Mouse (Mus musculus): ENCODE data around the gene Dnah7b.
"Not testable (repeated sequence)": the region's sequence is repeated elsewhere in the genome, so short reads cannot be mapped to it uniquely, and the experiment has no call there.

Gene Dnah7b

DNA sequence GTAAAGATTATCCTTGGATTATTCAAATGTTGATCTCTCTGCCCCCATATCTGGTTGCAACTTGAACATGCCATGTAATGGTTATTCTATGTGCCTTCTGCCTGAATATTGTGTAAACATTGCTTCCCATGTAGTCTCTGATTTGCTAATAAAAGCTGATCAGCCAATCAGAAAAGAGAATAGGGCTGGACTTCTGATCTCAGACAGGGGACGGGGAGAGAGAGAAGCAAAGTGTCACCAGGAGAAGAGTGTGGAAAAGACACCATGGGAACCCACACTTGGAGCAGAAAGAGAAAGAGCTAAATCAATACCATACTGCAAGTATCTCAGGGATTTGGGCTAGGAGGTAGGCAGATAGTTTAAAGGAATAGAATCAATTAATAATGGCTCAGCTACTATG lies at the start of gene Dnah7b:
TSS of gene Dnah7b (plus strand) at position 301 of the 400 bp plus-strand sequence.
- no peak for DNase-seq (ENCODE audit: low spot score in 2 of 2)

DNA sequence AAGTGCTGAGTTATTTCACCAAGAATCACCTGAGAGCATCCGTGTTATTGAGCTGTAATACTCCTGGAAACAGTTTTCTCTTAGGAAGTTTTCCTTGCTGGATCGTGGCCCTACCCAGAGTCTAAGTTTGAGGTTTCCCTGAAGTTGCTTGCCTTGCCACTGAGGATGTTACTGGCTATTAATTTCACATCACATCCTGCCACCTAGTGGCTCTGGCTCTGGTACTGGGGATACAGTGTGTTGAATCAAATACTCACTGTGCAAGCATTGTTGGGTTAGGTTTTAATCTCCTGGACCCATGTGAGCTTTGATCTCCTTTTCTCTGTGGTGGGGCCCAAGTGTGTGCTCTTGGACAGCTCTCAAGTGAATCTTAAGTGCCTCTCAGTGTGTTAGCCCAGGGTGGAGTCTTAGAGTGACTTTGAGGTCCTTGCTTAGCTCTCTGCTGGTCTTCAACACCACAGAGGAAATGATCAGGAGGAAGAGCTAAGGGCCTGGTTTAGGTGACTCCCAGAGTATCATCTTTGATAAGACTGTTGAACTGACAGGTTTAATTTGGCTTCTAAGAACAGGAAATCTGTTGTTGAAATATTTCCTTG lies 47.6 kb upstream of the Dnah7b start:
- no peak for DNase-seq (ENCODE audit: low spot score in 2 of 2)

DNA sequence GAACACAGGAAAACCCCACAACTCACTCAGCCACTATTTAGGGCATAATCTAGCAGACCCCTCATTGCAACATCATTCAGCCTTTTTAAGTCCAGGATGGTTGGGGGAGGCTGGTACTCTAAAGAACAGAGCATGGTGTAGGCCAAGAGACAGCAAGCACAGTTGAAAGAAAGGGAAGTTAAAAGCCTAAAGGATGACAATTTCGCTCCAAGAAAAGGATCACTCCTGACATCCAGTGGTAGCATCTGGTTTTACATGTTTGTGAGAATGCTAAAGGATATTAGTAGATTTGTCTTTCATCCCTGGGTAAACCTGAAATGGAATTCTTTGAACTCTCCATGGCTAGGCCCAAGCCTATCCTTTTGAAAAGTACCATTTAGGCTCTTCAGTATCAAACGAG lies 43.9 kb upstream of the Dnah7b start:
- DNase-seq (ENCODE audit: low spot score in 2 of 2) = peak in 1 of 2 experiments; percentile 12

DNA sequence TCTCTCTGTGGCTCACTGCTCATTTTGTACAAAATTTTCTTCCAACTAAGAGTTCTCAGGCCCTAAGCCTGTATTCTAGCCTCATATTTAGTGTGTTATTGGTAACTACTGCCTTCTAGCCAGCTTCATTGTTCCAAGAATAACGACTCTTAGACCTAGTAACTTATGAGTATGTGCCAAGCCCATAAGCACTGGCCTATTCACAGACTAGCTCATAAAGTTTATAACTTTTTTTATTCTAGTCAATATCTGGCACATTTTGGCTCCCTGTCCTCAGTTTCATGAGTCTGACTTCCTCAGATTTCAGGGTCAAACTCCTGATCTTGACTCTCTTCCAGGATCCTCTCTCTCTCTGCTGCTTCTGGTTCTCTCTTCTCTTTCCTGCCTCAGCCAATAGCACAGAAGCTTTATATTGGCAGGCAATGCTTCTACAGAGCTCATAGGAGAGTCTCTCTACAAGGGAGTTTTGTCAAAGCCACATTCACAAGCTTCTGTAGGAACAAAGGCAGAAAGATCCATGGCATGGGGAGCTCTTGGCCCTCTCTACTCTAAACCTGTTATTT lies 34.0 kb upstream of the Dnah7b start:
- no peak for DNase-seq (ENCODE audit: low spot score in 2 of 2)

DNA sequence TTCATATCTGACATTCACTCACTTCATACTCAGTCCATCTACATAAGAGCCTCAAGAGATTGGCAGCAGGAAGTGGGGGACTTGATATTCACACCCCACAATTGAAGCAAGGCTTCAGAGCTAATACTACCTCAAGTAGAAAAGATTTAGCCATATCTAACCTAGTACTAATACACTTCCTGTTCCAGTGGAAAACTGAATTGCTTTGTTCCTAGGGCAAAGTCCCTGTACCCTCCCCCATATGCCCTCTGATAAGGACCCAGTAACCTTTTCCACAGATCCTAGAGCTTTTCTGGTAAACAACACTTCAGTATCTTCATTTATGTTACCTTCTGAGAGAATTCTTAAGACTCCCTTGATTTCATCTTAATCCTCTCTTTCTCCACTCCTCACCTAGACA lies 17.9 kb upstream of the Dnah7b start:
- DNase-seq (ENCODE audit: low spot score in 2 of 2) = no peak

DNA sequence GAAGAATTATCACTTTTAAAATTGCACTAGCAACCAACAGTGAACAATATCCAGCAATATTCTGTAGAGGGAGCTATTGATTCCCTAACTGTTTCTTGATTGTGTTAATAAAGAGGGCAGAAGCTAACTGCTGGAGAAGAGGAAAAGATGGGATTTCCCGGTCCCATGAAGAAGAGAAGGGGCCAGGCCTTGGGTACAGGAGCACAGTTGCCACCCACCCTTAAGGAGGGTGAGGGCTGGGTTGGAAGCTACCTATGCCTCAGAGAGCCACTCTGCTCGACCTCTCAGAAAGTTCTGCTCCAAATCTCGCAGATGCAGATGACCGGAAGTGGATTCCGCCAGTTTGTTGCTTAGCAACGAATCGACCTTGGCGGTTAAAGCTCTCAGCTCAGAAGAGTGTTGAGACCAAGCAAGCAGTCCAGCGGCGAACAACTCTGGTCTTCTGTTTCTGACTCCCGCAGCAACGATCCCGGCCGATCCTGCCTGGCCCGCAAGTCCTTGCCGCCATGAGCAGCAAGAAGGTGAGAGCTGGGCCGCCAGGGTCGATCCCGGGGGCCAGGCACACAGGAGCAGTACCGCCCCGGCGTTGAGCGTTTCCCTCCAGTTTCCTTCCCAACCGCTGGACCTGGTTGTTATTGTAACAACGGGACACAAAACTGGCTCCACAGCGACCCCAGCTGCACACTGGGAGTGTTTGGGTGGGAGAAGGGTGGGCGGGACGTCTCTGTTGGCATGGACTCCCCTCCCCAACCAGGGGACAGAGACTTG lies 553 bp downstream of the Dnah7b start:
- DNase-seq (ENCODE audit: low spot score in 2 of 2) = peak; percentile 39 to 75

DNA sequence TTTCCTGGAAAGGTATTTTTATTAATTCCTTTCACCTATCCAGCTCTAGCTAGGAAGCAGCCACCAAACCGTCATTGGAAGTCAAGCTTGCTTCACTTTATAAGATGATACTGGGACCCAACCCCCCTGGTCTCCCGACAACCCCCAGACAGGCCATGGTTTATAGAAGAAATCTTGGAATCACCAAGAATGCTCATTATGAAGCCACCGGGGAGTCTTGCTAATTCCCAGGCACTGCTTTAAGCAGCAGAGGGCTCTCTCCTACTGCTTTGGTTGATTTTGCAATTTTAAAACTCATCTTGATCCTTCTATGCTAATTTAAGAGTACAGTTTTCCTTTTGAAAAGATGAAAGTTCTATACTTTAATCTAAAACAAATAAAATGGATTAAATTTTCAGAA lies 2.7 kb downstream of the Dnah7b start:
- not testable (repeated sequence) for DNase-seq (ENCODE audit: low spot score in 2 of 2)

DNA sequence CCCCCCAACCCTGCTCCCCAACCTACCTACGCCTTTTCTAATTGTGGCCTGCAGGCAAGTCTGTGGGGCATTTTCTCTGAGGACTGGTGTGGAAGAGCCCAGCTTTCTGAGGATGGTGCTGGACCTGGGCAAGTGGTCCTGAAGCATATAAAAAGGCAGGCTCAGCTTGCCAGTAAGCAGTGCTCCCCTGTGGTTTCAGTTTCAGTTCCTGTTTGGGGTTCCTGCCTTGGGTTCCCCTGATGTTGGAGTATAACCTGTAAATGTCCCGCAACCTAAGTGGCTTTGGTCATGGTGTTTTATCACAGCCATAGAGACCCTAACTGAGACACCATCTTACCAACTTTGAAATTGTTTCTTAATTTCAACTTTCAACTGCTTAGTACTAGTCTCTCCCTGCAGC lies 11.8 kb downstream of the Dnah7b start:
- no peak for DNase-seq (ENCODE audit: low spot score in 2 of 2)

DNA sequence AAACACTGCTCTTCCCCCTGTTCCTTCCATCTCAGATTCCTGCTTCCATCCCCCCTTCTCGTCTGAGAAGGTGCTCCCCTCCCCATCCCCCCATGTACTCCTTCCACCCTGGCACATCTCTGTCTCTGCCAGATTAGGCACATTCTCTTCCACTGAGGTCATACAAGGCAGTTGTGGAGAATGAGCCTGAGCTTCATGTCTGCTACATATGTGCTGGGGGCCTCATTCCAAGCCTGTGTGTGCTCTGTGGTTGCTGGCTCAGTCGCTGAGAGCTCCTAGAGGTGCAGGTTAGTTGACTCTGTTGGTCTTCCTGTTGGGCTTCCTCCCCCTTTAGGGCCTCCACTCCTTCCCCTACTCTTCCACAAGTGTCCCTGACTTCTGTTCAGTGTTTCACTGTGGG lies 34.4 kb downstream of the Dnah7b start:
- no peak for DNase-seq (ENCODE audit: low spot score in 2 of 2)

DNA sequence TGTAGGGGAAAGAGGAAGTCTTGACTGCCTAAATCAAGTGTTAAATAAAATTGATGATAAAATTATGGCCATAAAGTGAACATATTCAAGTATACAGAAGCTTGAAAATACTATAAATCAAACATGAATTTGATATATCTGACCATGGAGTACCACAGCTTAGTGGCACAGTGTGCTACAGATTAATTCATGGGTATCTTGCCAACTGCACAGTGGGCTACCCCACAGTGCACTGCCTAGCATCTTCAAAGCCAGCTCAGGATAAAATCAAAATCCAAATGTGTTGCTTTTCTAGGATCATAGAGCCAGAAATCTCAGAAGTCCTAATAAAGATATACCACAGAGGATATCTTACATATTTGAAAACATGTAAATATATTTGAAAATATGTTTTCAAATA lies 46.5 kb downstream of the Dnah7b start:
- DNase-seq (ENCODE audit: low spot score in 2 of 2) = not testable (repeated sequence)

DNA sequence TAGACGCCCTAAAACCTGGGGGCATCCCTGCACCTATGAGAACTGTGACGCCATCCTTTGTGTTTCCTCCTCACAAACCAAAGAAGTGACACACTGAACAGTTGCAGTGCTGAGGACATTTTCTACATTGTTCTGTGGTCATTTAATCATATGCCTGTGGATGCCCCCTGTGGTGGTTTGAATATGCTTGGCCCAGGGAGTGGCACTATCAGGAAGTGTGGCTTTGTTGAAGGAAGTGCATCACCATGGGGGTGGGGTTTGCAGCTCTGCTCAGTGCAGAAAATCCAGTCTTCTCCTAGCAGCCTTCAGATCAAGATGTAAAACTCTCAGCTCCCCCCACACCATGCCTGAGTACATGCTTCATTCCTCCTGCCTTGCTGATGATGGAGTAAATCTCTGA lies 51.1 kb downstream of the Dnah7b start:
- not testable (repeated sequence) for DNase-seq (ENCODE audit: low spot score in 2 of 2)

DNA sequence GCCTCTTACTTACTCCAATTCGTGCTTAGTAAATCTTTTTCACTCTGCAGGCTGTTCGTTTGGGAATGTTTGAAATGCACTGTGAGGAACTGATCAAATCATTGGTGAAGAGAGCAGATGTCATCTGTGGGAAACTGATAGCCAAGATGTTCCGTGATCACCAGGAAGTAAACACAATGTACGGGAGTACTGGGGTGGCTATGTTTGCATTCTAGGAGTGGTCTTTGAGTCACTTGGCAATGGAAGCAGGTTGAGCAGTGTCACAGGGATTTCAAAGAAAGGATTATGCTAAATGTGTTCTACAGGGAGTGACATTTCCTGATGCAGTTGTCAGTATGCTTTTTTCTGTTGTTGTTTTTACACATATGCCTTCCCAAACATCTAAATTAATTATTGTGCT lies 61.9 kb downstream of the Dnah7b start:
- DNase-seq (ENCODE audit: low spot score in 2 of 2) = no peak

DNA sequence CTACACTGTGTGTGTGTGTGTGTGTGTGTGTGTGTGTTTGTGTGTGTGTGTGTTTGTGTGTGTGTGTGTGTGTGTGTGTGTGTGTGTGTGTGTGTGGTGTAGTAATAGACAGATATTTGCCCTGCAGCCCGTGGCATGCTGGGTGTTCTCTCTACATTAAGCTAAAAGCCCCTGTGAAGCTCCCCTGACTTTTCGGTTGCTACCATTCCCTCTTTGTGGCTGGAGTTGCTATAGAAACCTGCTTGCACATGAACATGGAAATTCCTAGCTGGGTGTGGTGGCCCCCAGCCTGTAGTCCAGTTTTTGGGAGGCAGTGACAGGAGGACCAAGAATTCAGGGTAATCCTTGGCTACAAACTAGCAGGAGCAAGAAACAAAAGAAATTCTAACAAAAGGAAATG lies 130.7 kb downstream of the Dnah7b start:
- DNase-seq (ENCODE audit: low spot score in 2 of 2) = not testable (repeated sequence)

DNA sequence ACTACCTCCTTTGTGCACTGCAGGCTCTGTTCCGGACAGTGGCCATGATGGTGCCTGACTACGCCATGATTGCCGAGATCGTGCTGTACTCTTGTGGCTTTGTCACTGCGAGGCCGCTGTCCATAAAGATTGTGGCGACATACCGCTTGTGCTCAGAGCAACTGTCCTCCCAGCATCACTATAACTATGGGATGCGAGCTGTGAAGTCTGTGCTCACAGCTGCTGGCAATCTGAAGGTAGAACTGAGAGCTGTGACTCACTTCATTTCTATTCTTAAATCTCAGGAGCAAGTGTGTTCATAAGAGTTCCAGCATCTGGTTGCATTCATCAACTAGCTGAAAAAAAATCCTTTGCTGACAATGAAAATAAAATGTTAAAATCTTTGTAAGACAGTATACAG lies 135.1 kb downstream of the Dnah7b start:
- DNase-seq (ENCODE audit: low spot score in 2 of 2) = not testable (repeated sequence)

DNA sequence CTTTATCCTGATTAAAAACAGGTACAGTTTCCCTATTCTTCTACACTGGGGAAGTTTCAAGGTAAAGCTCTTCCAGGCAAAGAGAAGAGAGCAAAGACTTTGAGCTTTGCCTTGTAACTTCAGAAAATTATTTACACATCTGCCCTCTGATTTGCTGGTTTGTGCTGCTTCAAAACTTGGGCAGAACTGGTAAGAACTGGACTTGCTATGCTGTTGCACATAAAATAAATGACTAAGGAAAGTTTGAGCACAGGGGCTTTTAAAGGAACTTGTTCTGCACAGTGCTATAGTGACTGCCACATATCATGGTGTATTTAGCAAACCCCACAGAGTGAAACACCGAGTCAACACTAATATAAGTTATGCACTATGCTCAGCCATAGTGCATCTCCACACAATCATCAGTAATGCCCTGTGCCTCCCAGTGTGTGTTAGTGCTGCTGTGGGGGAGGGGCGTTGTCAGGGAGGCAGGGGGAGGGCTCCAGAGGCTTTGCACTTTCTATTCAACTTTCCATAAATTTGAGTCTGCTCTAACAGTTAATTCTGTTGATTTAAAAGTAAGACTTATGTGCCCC lies 144.0 kb downstream of the Dnah7b start:
- DNase-seq (ENCODE audit: low spot score in 2 of 2) = not testable (repeated sequence)

DNA sequence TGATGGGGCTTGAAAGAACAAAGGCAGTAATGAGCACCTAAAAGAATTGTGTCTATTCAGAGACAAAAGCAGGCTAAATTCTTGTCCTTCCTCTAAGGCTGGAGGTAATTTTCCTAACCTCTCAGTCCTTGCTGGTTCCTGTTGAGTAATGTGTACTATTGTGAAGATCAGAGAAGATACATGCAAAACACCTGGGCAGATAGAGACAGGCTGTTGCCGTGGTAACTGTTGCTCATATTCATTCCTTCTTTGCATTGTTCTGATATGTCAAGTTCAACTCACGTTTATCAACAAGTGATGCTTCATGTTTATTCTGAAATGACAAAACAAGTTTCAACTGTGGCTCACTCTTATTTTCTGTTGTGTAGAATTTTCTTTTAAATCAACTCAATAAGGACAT lies 156.6 kb downstream of the Dnah7b start:
- DNase-seq (ENCODE audit: low spot score in 2 of 2) = not testable (repeated sequence)

DNA sequence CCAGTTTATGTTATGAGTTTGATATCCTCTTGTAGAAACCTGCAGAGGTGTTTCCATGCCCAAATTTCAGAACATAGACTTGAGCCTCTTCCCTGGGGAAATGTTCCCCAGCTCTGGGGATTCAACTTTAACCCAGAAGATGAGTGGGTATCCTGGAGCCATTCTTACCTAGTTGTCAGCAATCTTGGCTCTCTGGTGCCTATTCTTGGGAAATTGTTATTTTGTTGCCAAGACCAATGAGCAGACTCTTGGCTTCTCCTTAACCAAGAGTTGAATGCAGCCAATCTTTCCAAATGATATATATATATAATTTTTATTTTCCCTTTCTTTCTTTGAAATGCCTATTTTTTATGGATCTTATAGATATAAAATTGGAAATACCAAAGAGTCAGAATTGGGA lies 160.0 kb downstream of the Dnah7b start:
- not testable (repeated sequence) for DNase-seq (ENCODE audit: low spot score in 2 of 2)

DNA sequence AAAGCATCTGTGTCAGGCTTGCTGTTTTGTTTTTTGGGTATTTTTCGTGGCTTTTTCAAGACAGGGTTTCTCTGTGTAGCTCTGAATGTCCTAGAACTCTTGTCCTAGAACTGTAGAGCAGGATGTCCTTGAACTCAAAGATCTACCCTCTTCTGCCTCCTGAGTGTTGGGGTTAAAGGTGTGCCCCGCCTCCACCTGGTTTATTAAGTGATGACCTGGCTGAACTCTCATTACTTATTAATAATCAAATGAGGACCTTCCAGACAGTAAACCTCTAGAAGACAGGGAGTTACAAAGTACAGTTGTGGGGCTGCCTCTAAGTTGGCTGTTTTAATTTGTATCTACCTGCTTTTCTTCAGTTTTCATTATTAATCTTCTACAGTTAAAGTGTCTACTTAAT lies 202.7 kb downstream of the Dnah7b start:
- DNase-seq (ENCODE audit: low spot score in 2 of 2) = not testable (repeated sequence)

DNA sequence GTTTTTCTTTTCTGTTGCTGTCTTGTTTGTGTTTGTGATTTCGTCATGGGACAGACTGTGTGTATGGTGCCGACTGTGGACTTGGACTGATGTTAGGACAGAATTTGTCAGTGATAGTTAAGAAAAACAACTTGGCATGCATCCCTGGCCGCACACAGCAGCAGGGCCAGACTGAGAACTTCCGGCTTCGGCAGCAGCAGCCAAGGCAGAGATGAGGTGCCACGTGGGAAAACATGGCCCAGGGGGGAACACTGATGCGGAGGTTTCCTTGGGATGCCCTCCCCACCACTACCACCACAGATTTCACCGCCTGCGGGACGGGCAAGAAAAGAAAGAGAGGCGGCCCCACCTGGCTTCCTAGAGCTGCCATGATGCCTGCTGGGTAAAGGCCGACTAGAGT lies 205.8 kb downstream of the Dnah7b start:
- no peak for DNase-seq (ENCODE audit: low spot score in 2 of 2)

DNA sequence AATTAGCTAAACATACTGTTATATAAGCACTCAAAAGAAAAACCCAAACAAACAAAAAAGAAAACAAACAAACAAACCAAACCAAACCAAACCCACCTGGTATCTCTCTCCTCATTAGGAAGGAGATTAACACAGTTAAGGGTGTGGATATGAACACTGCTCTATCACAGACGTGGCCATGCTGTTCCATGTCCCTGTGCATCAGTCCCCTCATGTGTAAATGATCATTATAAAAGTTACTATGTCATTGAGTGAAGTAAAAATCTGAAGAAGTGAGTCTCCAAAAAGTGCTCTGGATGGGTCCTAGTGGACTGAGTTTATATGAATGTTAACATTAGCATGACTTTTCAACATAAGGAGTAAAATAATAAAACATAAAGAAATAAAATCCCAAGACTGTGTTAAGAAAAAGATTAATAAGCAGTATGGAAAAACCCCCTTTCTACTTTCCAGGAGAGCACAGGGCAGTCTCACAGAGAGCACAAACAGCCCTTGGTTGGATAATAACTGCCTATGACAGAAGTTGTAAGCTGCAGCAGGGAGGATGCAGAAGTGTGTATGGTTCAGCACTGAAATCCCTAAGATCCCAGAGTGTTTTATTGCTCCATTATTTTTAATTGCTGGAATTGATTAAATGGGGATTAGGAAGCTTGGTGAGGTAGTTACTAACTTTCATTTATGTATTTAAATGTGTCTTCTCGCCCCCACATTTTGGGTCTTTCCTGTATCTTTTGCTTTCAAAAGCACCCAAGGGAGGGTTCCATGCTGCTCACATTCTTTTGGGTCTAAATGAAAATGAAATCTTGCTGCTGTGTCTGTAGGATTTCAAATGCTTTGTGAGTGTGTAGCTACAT lies 212.2 kb downstream of the Dnah7b start:
- not testable (repeated sequence) for DNase-seq (ENCODE audit: low spot score in 2 of 2)

DNA sequence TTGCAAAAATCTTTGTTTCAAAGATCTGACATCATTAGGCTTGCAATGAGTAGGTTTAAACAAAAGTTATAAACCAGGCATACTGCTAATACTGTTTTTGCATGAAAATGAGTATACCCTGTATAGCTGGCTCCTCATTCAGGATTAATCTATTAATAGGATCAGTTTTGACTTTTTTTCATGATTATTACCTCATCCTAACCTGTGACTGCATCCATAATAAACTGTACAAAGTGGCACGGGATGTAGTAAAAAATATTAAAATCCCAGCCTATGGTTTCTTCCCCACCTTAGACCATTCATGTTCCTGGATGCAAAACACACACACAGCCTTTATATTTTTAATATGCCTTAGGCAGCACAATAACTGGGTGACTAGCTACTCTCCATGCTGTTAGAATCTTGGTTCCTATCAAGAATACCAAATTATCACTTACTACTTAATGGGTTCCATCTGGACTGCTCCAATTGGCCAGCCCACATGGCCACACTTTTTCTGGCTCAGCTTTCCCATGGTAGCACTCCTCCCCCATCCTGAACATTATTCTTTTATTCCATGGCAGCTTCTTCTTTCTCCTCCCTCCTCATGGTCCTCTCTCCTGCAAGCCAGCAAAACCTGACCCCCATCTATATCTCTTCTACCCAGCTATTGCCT lies 212.9 kb downstream of the Dnah7b start:
- not testable (repeated sequence) for DNase-seq (ENCODE audit: low spot score in 2 of 2)
